Mouse (Mus musculus): Measurements from ENCODE around the gene Pemt.

DNA sequence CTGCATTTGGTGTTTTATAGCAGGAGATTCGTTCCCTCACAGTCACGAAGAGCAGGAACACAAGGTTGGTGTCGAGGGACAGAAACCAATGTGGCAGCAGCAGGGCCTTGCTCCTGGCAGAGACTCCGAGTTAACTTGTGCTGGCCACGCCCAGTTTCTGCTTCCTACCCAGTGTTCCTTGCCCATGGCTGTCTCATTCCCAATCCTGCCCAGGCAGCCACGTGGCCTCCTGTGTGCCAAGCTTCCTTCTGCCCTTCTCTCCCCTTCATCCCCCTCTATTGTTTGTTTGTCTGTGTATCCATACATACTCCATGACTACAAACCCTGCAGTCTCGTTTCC lies 45.1 kb upstream of the Pemt start:
- no peak for TF ChIP-seq CTCF (IDR thresholded peaks at IDR 0.05; ENCODE audit: control insufficient read depth, insufficient read depth, low read length)
- TF ChIP-seq POLR2A (IDR thresholded peaks at IDR 0.05; ENCODE audit: borderline replicate concordance, control insufficient read depth, low read depth, low read length) = no peak

All from bone marrow, adult 2 months (tissue).